Mouse (Mus musculus) neural tube, embryonic 14.5 days (tissue): ENCODE measurements around the gene Ebf1. TPM values are rescaled to one million over a fixed set of nuclear protein-coding genes. Genes with fewer than 3 reads are reported as not detected.

Experiments used
- ATAC-seq: fragments of 200-750 bp; cut with Nextera tagmentation; 2 replicates; pipeline ENCODE4 v1.8.0; 2017; ENCODE audit warnings: low read depth, mild to moderate bottlenecking, moderate TSS enrichment, moderate library complexity
- H3K27ac ChIP-seq: fragments of 300-500 bp; sonication (generic); 2 replicates; pipeline ENCODE4 v1.5.1; 2014; ENCODE audit warnings: low read depth, mild to moderate bottlenecking, control low read depth, low read length, moderate library complexity, mixed read lengths
- H3K27me3 ChIP-seq: fragments of 300-500 bp; sonication (generic); 2 replicates; pipeline ENCODE4 v1.6.1; 2014; ENCODE audit warnings: low read length; ENCODE audit not compliant: control insufficient read depth, insufficient read depth
- H3K36me3 ChIP-seq: fragments of 300-500 bp; sonication (generic); 2 replicates; pipeline ENCODE4 v1.6.1; 2014; ENCODE audit warnings: low read length, mixed read lengths; ENCODE audit not compliant: control insufficient read depth, insufficient read depth
- H3K4me1 ChIP-seq: fragments of 300-500 bp; sonication (generic); 2 replicates; pipeline ENCODE4 v1.6.1; 2014; ENCODE audit warnings: low read length; ENCODE audit not compliant: control insufficient read depth, insufficient read depth
- H3K4me2 ChIP-seq: fragments of 300-500 bp; sonication (generic); 2 replicates; pipeline ENCODE4 v1.6.1; 2014; ENCODE audit warnings: mild to moderate bottlenecking, low read depth, low read length, control low read depth
- H3K4me3 ChIP-seq: fragments of 300-500 bp; sonication (generic); 2 replicates; pipeline ENCODE4 v1.5.1; 2014; ENCODE audit warnings: low read depth, low read length, control low read depth, mixed read lengths
- H3K9ac ChIP-seq: fragments of 300-500 bp; sonication (generic); replicated peaks from 2 replicates; pipeline ENCODE4 v1.6.1; 2014; ENCODE audit warnings: low read depth, mild to moderate bottlenecking, control low read depth, low read length, mixed read lengths
- H3K9me3 ChIP-seq: fragments of 300-500 bp; sonication (generic); 2 replicates; pipeline ENCODE4 v1.6.1; 2016; ENCODE audit warnings: low read length; ENCODE audit not compliant: control insufficient read depth
- WGBS: fragments of 180-500 bp; shearing (Covaris S2); extraction: QIAGEN DNeasy Blood & Tissue Kit; methylation state at CpG from one replicate; pipeline ENCODE4 v1.1.7; 2014; 5-methylcytosine and 5-hydroxymethylcytosine counted together
- polyA plus RNA-seq: library from polyadenylated mRNA; unstranded; fragments of >200 nt; fragmentation: Nextera tagmentation; extraction: Ambion mirVana; gene quantifications from 2 replicates; pipeline ENCODE4 v1.2.1, GENCODE M21; 2014

Ebf1 gene
- polyA plus RNA-seq, 1 experiment from 2014 or later = 226 TPM

DNA sequence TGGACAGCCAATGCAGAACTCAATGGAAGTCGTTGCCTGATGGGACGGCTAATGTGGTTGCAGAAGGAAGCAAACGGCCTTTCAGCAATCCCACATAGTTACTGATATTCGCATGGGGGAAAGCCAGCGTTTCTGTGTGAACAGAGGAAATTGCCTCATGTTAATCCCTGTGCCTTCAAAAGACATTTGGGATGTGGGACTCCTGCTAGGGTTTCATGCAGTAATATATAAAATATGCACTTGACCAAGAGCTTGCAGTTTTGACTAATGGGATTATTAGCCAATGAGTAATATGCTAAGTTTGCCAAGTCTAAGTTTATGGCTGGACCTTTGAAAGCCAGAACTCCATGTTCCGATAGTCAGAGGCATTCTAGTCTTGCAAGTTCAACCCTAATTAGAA is 331.4 kb downstream of the Ebf1 start:
- H3K27me3 ChIP-seq = no peaks in the 10 kb centered on the region
- no peaks in the 10 kb centered on the region for H3K36me3 ChIP-seq
- no peak overlapping the region for H3K27ac ChIP-seq
- H3K4me2 ChIP-seq = no peak overlapping the region
- no peak overlapping the region for H3K4me3 ChIP-seq
- H3K9ac ChIP-seq = no peak overlapping the region
- ATAC-seq = no peak
- no peaks in the 10 kb centered on the region for H3K9me3 ChIP-seq
- H3K4me1 ChIP-seq = peaks cover 11% of the 10 kb centered on the region; the same call in 1 of the 2 replicates
- WGBS = 88% methylated on average over 6 of the region's 6 CpGs

GRCm38 (mm10) chr11:44949140-44949539 is 332.0 kb downstream of the Ebf1 start:
- Histone ChIP-seq H3K27ac (no peak overlapping the region), H3K27me3 (no peaks in the 10 kb centered on the region), H3K36me3 (no peaks in the 10 kb centered on the region), H3K4me3 (no peak overlapping the region), H3K9ac (no peak overlapping the region), H3K4me1 (peaks cover 5% of the 10 kb centered on the region; the same call in 1 of the 2 replicates), H3K9me3 (no peaks in the 10 kb centered on the region), H3K4me2 (no peak overlapping the region)
- WGBS = 83% methylated on average over 3 of the region's 3 CpGs
- no peak for ATAC-seq

GRCm38 (mm10) chr11:44950319-44950718 is 333.2 kb downstream of the Ebf1 start:
- Histone ChIP-seq H3K4me2 (no peak overlapping the region), H3K9me3 (no peaks in the 10 kb centered on the region), H3K27ac (no peak overlapping the region), H3K9ac (no peak overlapping the region), H3K36me3 (no peaks in the 10 kb centered on the region), H3K27me3 (no peaks in the 10 kb centered on the region), H3K4me3 (no peak overlapping the region), H3K4me1 (peaks cover 5% of the 10 kb centered on the region; the same call in 1 of the 2 replicates)
- WGBS = 94% methylated on average over 9 of the region's 9 CpGs
- no peak for ATAC-seq

GRCm38 (mm10) chr11:44951506-44951905 is 334.4 kb downstream of the Ebf1 start:
- H3K4me2 ChIP-seq = no peak overlapping the region
- no peaks in the 10 kb centered on the region for H3K27me3 ChIP-seq
- no peak for ATAC-seq
- peaks cover 5% of the 10 kb centered on the region; the same call in 1 of the 2 replicates for H3K4me1 ChIP-seq
- no peak overlapping the region for H3K4me3 ChIP-seq
- H3K9ac ChIP-seq = no peak overlapping the region
- no peak overlapping the region for H3K27ac ChIP-seq
- WGBS = 94% methylated on average over 4 of the region's 4 CpGs
- no peaks in the 10 kb centered on the region for H3K36me3 ChIP-seq
- H3K9me3 ChIP-seq = no peaks in the 10 kb centered on the region

DNA sequence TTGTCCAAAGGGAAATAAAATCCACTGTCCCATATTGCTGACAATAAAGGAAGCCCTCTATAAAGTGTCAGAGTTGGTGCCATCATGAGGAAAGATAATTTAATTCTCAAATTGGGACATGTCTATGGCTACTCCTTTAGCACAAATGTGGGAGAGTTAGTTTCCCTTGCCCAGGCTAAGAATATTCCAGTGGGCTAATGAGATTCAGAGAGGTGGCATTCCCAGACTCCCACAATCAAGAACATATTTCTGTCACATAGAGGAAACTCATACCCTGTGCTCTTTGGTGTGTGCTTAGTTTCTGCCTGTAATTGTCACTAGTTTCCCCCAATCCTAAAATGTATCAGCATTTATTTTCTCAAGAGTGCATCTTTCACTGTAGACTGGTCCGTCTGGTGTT is 336.2 kb downstream of the Ebf1 start:
- peaks cover 5% of the 10 kb centered on the region; the same call in 1 of the 2 replicates for H3K4me1 ChIP-seq
- H3K9me3 ChIP-seq = no peaks in the 10 kb centered on the region
- H3K27ac ChIP-seq = no peak overlapping the region
- no peaks in the 10 kb centered on the region for H3K27me3 ChIP-seq
- no peak for ATAC-seq
- no peak overlapping the region for H3K4me2 ChIP-seq
- 64% methylated on average over 1 of the region's 1 CpGs for WGBS
- H3K9ac ChIP-seq = no peak overlapping the region
- no peak overlapping the region for H3K4me3 ChIP-seq
- no peaks in the 10 kb centered on the region for H3K36me3 ChIP-seq

DNA sequence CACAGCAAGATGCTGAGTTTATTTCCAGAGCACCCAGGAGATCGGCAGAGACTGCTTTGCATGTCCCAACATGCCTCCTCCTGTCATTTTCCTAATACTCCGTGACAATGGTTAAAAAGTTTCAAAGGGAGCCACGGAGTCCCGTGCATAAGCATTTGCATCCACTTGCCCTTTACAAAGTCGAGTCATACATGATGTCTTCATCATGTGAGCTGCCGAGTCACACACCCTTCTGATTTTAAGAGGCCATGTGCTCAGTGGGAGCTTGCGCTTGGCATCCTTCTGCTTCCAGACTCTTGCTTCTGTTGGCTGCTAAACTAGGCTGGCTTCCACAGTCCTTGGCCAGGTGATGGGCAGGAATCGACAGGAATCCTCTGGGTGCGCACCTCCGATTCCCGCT is 336.7 kb downstream of the Ebf1 start:
- ATAC-seq = no peak
- H3K9ac ChIP-seq = no peak overlapping the region
- no peaks in the 10 kb centered on the region for H3K9me3 ChIP-seq
- WGBS = 82% methylated on average over 11 of the region's 11 CpGs
- no peak overlapping the region for H3K4me2 ChIP-seq
- H3K27me3 ChIP-seq = no peaks in the 10 kb centered on the region
- H3K27ac ChIP-seq = no peak overlapping the region
- no peaks in the 10 kb centered on the region for H3K36me3 ChIP-seq
- H3K4me3 ChIP-seq = no peak overlapping the region
- peaks cover 5% of the 10 kb centered on the region; the same call in 1 of the 2 replicates for H3K4me1 ChIP-seq

- H3K27ac ChIP-seq = no peak overlapping the region
- ATAC-seq = no peak
- H3K9me3 ChIP-seq = no peaks in the 10 kb centered on the region
- H3K4me2 ChIP-seq = no peak overlapping the region
- H3K27me3 ChIP-seq = no peaks in the 10 kb centered on the region
- WGBS = 69% methylated on average over 7 of the region's 7 CpGs
- no peak overlapping the region for H3K4me3 ChIP-seq
- H3K4me1 ChIP-seq = peaks cover 5% of the 10 kb centered on the region; the same call in 1 of the 2 replicates
- no peaks in the 10 kb centered on the region for H3K36me3 ChIP-seq
- H3K9ac ChIP-seq = no peak overlapping the region
These were observed 337.2 kb downstream of the Ebf1 start for GRCm38 (mm10) chr11:44954362-44954761.

- Histone ChIP-seq H3K4me3 (no peak overlapping the region), H3K4me1 (peaks cover 13% of the 10 kb centered on the region; the same call in 1 of the 2 replicates), H3K4me2 (no peak overlapping the region), H3K36me3 (no peaks in the 10 kb centered on the region), H3K27ac (no peak overlapping the region), H3K27me3 (no peaks in the 10 kb centered on the region), H3K9ac (no peak overlapping the region), H3K9me3 (no peaks in the 10 kb centered on the region)
- ATAC-seq = no peak
- 85% methylated on average over 14 of the region's 14 CpGs for WGBS
These were observed 345.8 kb downstream of the Ebf1 start for GRCm38 (mm10) chr11:44962746-44963440.

DNA sequence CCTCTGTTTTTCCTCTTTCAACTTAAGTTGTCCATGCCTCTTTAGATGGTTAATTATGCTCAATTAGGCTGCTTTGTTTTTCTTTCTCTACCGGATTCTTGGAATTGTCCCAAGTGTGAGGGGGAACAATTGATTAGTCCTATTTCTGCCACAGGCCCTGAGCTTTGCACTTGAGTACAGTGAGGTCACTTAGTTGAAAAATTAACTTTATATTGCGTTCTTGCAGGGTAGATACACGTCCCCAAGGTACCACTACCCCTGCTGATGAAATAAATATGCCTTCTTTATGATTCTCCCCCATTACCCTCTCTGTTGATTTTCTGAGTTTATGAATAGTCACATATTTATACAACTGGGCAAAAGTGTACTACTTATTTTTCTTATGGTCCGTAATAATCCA is 351.9 kb downstream of the Ebf1 start:
- Histone ChIP-seq H3K9me3 (no peaks in the 10 kb centered on the region), H3K27ac (no peak overlapping the region), H3K27me3 (no peaks in the 10 kb centered on the region), H3K4me2 (no peak overlapping the region), H3K9ac (no peak overlapping the region), H3K4me1 (peaks cover 13% of the 10 kb centered on the region; the same call in 1 of the 2 replicates), H3K36me3 (no peaks in the 10 kb centered on the region), H3K4me3 (no peak overlapping the region)
- no peak for ATAC-seq
- WGBS = 47% methylated on average over 4 of the region's 4 CpGs
